Mouse (Mus musculus): ENCODE data around the gene Scn1a. TPM values are rescaled to one million over a fixed set of nuclear protein-coding genes. Genes with fewer than 3 reads are reported as not detected.

Scn1a gene
- polyA plus RNA-seq (2015; fragmentation: Nextera tagmentation; extraction: Ambion mirVana), result 16.2 and 18.0 TPM in 2 replicates

GRCm38 (mm10) chr2:66440711-66441110 is at the start of gene Scn1a:
Scn1a (minus strand) TSS chr2:66440840.
- Histone ChIP-seq H3K9ac (peak within 1 kb of the TSS; percentile 55), H3K4me2 (peak within 1 kb of the TSS; percentile 73), H3K9me3 (no peaks in the 10 kb centered on the region), H3K36me3 (no peaks in the 10 kb centered on the region), H3K27me3 (no peaks in the 10 kb centered on the region), H3K4me1 (replicated peaks) (peaks cover 12% of the 10 kb centered on the region; the same call in 1 of the 2 replicates), H3K27ac (replicated peaks) (peak within 1 kb of the TSS; percentile 57), H3K4me3 (peak within 1 kb of the TSS; percentile 43)
- 11% methylated on average over 7 of the region's 7 CpGs for WGBS
- 0 out of 2 replicates have a peak, but pooled peaks have one; percentile 67 for ATAC-seq (ENCODE audit: low FRiP score, low read depth)

- Histone ChIP-seq H3K27ac (replicated peaks) (no peak overlapping the region), H3K4me1 (replicated peaks) (no peaks in the 10 kb centered on the region), H3K9ac (no peak overlapping the region), H3K4me3 (no peak overlapping the region), H3K36me3 (peaks cover 3% of the 10 kb centered on the region; the same call in 1 of the 2 replicates), H3K9me3 (no peaks in the 10 kb centered on the region), H3K4me2 (no peak overlapping the region), H3K27me3 (no peaks in the 10 kb centered on the region)
- no peak for ATAC-seq (ENCODE audit: low FRiP score, low read depth)
- 64% methylated on average over 2 of the region's 2 CpGs for WGBS
Observed at GRCm38 (mm10) chr2:66478395-66478794, 37.8 kb upstream of the Scn1a start.

GRCm38 (mm10) chr2:66473181-66473822 is 32.7 kb upstream of the Scn1a start:
- 0 out of 2 replicates have a peak, but pooled peaks have one; percentile 65 for ATAC-seq (ENCODE audit: low FRiP score, low read depth)
- no peaks in the 10 kb centered on the region for H3K36me3 ChIP-seq
- no peak overlapping the region for H3K9ac ChIP-seq
- no peaks in the 10 kb centered on the region for H3K9me3 ChIP-seq
- no peak overlapping the region for H3K27ac ChIP-seq (replicated peaks)
- H3K27me3 ChIP-seq, result no peaks in the 10 kb centered on the region
- no peaks in the 10 kb centered on the region for H3K4me1 ChIP-seq (replicated peaks)
- H3K4me3 ChIP-seq, result no peak overlapping the region
- no peak overlapping the region for H3K4me2 ChIP-seq
- 53% methylated on average over 3 of the region's 3 CpGs for WGBS

- no peaks in the 10 kb centered on the region for H3K27me3 ChIP-seq
- H3K4me1 ChIP-seq (replicated peaks), result no peaks in the 10 kb centered on the region
- no peak overlapping the region for H3K4me2 ChIP-seq
- no peak for ATAC-seq (ENCODE audit: low FRiP score, low read depth)
- no peak overlapping the region for H3K4me3 ChIP-seq
- no peaks in the 10 kb centered on the region for H3K36me3 ChIP-seq
- whole genome bisulfite sequencing, result 94% methylated on average over 3 of the region's 3 CpGs
- H3K9me3 ChIP-seq, result no peaks in the 10 kb centered on the region
- no peak overlapping the region for H3K27ac ChIP-seq (replicated peaks)
- H3K9ac ChIP-seq, result no peak overlapping the region
Observed at GRCm38 (mm10) chr2:66465484-66465883, 24.8 kb upstream of the Scn1a start.

- Histone ChIP-seq H3K9me3 (no peaks in the 10 kb centered on the region), H3K27me3 (no peaks in the 10 kb centered on the region), H3K9ac (no peak overlapping the region), H3K4me3 (no peak overlapping the region), H3K4me1 (replicated peaks) (no peaks in the 10 kb centered on the region), H3K27ac (replicated peaks) (no peak overlapping the region), H3K36me3 (no peaks in the 10 kb centered on the region), H3K4me2 (no peak overlapping the region)
- WGBS, result 95% methylated on average over 2 of the region's 2 CpGs
- no peak for ATAC-seq (ENCODE audit: low FRiP score, low read depth)
Observed at GRCm38 (mm10) chr2:66464874-66465458, 24.3 kb upstream of the Scn1a start.

DNA sequence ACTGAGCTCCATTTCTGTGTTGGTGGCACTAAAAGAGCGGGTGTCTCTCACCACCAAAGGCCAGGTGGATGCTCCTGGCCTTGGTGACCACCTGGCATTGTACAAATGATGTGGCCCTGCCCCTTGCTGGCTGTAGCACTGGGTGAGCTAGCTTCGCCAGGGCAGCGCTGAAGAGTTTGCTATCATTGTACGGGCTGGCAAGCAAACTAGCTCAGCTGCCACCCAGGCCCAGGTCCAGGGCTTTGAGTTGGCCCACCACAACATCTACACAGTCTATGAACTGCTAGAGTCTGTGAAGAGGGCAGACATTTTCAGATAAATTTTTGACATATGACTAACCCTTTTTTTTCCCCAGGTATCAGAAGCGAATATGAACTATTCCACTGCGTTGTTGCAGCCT is 23.3 kb upstream of the Scn1a start:
- WGBS, result 91% methylated on average over 6 of the region's 6 CpGs
- H3K9ac ChIP-seq, result no peak overlapping the region
- H3K4me1 ChIP-seq (replicated peaks), result no peaks in the 10 kb centered on the region

GRCm38 (mm10) chr2:66462458-66462857 is 21.8 kb upstream of the Scn1a start:
- 98% methylated on average over 1 of the region's 1 CpGs for WGBS
- Histone ChIP-seq H3K4me3 (no peak overlapping the region), H3K4me1 (replicated peaks) (no peaks in the 10 kb centered on the region), H3K27me3 (no peaks in the 10 kb centered on the region), H3K36me3 (no peaks in the 10 kb centered on the region), H3K9ac (no peak overlapping the region), H3K27ac (replicated peaks) (no peak overlapping the region), H3K4me2 (no peak overlapping the region), H3K9me3 (no peaks in the 10 kb centered on the region)
- ATAC-seq (ENCODE audit: low FRiP score, low read depth), result no peak

More for the DNA sequence above, 23.3 kb upstream of the Scn1a start:
- Histone ChIP-seq H3K27me3 (no peaks in the 10 kb centered on the region), H3K4me2 (no peak overlapping the region), H3K4me3 (no peak overlapping the region), H3K36me3 (no peaks in the 10 kb centered on the region), H3K9me3 (no peaks in the 10 kb centered on the region), H3K27ac (replicated peaks) (no peak overlapping the region)
- ATAC-seq (ENCODE audit: low FRiP score, low read depth), result no peak

- no peaks in the 10 kb centered on the region for H3K9me3 ChIP-seq
- peak overlapping the region; percentile 57 for H3K27ac ChIP-seq (replicated peaks)
- H3K27me3 ChIP-seq, result no peaks in the 10 kb centered on the region
- H3K4me1 ChIP-seq (replicated peaks), result peaks cover 12% of the 10 kb centered on the region; the same call in 1 of the 2 replicates
- ATAC-seq (ENCODE audit: low FRiP score, low read depth), result peak; percentile 77
- H3K36me3 ChIP-seq, result no peaks in the 10 kb centered on the region
- peak overlapping the region; percentile 55 for H3K9ac ChIP-seq
- peak overlapping the region; percentile 73 for H3K4me2 ChIP-seq
- H3K4me3 ChIP-seq, result peak overlapping the region; percentile 43
- WGBS, result 5% methylated on average over 21 of the region's 21 CpGs
Observed at GRCm38 (mm10) chr2:66439764-66440471, 722 bp downstream of the Scn1a start.

- H3K4me1 ChIP-seq (replicated peaks), result peaks cover 12% of the 10 kb centered on the region; the same call in 1 of the 2 replicates
- no peak overlapping the region for H3K9ac ChIP-seq
- no peaks in the 10 kb centered on the region for H3K27me3 ChIP-seq
- no peaks in the 10 kb centered on the region for H3K9me3 ChIP-seq
- no peak overlapping the region for H3K4me2 ChIP-seq
- H3K36me3 ChIP-seq, result no peaks in the 10 kb centered on the region
- H3K4me3 ChIP-seq, result no peak overlapping the region
- no peak overlapping the region for H3K27ac ChIP-seq (replicated peaks)
- ATAC-seq (ENCODE audit: low FRiP score, low read depth), result no peak
- 50% methylated on average over 3 of the region's 3 CpGs for WGBS
Observed at GRCm38 (mm10) chr2:66436286-66436685, 4.4 kb downstream of the Scn1a start.

DNA sequence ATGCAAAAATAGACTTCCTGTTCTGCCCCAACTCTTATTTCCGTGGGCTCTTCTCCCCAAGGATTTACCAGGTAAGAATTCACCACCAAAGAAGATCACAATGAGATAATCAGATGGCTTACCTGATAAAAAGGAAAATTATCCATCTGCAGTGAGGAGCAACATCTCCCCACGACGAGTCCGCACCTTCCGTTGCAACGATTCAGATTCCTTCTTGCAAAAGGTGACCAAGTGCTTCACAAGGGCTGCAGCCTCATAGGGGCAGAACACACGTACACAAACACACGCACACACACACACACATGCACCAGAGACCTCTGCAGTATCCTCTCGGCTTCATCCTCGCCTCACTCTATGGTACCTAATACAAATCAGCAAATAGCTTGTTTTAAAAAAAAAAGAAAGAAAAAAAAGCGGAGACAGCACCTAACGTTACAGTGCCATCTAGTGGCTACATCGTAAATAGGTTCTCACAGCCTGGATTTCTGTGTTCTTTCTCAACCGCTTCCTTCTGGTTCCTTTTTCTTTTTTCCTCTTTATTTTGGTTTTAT is 30.8 kb downstream of the Scn1a start:
- Histone ChIP-seq H3K36me3 (no peaks in the 10 kb centered on the region), H3K9ac (peak overlapping the region; percentile 67), H3K27ac (replicated peaks) (peak overlapping the region; percentile 84), H3K4me1 (replicated peaks) (peaks cover 23% of the 10 kb centered on the region), H3K4me3 (peak overlapping the region; percentile 65), H3K27me3 (no peaks in the 10 kb centered on the region), H3K9me3 (no peaks in the 10 kb centered on the region), H3K4me2 (peak overlapping the region; percentile 70)
- ATAC-seq (ENCODE audit: low FRiP score, low read depth), result peak; percentile 86
- under 1% methylated on average over 14 of the region's 14 CpGs for WGBS

DNA sequence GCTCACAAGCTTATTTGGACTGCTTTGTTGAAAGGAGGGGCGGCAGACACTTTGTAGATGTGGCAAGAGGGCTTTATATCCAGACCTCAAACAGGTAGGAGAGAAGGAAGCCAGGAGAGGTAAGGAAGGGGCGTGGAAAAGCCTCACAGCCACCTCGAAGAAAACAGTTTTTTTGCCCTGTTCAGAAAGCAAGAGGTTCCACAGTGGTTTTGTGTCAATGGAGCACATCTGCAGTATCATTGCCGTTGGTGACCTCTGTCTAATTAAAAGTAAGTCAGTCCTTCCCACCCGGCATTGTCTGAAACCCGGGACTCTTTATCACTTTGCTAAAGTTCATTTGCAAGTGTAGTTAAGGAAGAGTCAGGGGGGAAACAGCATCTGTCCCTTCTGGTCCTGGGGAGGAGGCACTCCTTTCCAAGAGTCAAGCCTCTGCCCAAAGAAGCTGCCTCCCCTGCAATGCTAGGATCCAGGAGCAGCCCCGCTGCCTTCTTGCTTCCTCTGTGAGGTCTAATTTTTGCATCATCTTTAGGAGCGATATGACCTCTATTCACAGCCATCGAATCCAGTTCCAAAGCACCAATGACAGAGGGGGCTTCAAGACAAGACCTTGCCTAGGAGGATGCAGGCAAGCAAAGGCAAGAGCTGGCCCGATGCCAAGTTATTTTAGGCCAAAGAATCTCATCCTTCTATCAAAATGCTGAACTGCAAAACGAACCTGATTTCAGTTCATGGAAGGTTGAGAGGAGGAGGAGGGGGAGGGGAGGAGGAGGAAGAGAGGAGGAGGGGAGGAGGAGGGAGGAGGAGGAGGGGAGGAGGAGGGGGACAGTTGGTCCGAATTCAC is 31.5 kb downstream of the Scn1a start:
- Histone ChIP-seq H3K36me3 (no peaks in the 10 kb centered on the region), H3K4me2 (peak overlapping the region; percentile 70), H3K9ac (peak overlapping the region; percentile 67), H3K4me1 (replicated peaks) (peaks cover 23% of the 10 kb centered on the region), H3K27ac (replicated peaks) (peak overlapping the region; percentile 84), H3K27me3 (no peaks in the 10 kb centered on the region), H3K4me3 (peak overlapping the region; percentile 65), H3K9me3 (no peaks in the 10 kb centered on the region)
- WGBS, result 9% methylated on average over 12 of the region's 12 CpGs
- peak; percentile 71 for ATAC-seq (ENCODE audit: low FRiP score, low read depth)
